Mouse (Mus musculus) liver, embryonic 15.5 days (tissue): ENCODE results near the gene Farsb. TPM values are rescaled to one million over a fixed set of nuclear protein-coding genes. Genes with fewer than 3 reads are reported as not detected.

Experiments
- ATAC-seq: fragments of 200-750 bp; cut with Nextera tagmentation; 2 replicates; pipeline ENCODE4 v1.8.0; 2017; ENCODE audit warnings: moderate number of reproducible peaks, mild to moderate bottlenecking, moderate library complexity; ENCODE audit not compliant: insufficient read depth
- H3K27ac ChIP-seq: fragments of 300-500 bp; sonication (generic); replicated peaks from 2 replicates; pipeline ENCODE4 v1.5.1; 2015; ENCODE audit warnings: mild to moderate bottlenecking, inconsistent platforms
- H3K27me3 ChIP-seq: fragments of 300-500 bp; sonication (generic); 2 replicates; pipeline ENCODE4 v1.6.1; 2015; ENCODE audit warnings: mild to moderate bottlenecking, inconsistent platforms
- H3K36me3 ChIP-seq: fragments of 300-500 bp; sonication (generic); replicated peaks from 2 replicates; pipeline ENCODE4 v1.6.1; 2015; ENCODE audit warnings: moderate library complexity, mild to moderate bottlenecking, inconsistent platforms
- H3K4me1 ChIP-seq: fragments of 300-500 bp; sonication (generic); replicated peaks from 2 replicates; pipeline ENCODE4 v1.6.1; 2015; ENCODE audit warnings: inconsistent platforms
- H3K4me2 ChIP-seq: fragments of 300-500 bp; sonication (generic); 2 replicates; pipeline ENCODE4 v1.6.1; 2015; ENCODE audit warnings: moderate library complexity, mild to moderate bottlenecking, inconsistent platforms
- H3K4me3 ChIP-seq: fragments of 300-500 bp; sonication (generic); replicated peaks from 2 replicates; pipeline ENCODE4 v1.5.1; 2015; ENCODE audit warnings: mild to moderate bottlenecking, inconsistent platforms
- H3K9ac ChIP-seq: fragments of 300-500 bp; sonication (generic); 2 replicates; pipeline ENCODE4 v1.6.1; 2015; ENCODE audit warnings: moderate library complexity, mild to moderate bottlenecking, inconsistent platforms
- H3K9me3 ChIP-seq: fragments of 300-500 bp; sonication (generic); replicated peaks from 2 replicates; pipeline ENCODE4 v1.6.1; 2016; ENCODE audit warnings: inconsistent platforms
- WGBS: fragments of 180-500 bp; shearing (Covaris S2); methylation state at CpG from one replicate; pipeline ENCODE4 v1.1.7; 2015; ENCODE audit warnings: mixed read lengths; ENCODE audit not compliant: insufficient replicate concordance; 5-methylcytosine and 5-hydroxymethylcytosine counted together
- polyA plus RNA-seq: library from polyadenylated mRNA; unstranded; fragments of >200 nt; fragmentation: Nextera tagmentation; extraction: Ambion mirVana; gene quantifications from 2 replicates; pipeline ENCODE4 v1.2.1, GENCODE M21; 2015

Gene Farsb
- polyA plus RNA-seq, 1 experiment from 2014 or later: 91.0 TPM

DNA sequence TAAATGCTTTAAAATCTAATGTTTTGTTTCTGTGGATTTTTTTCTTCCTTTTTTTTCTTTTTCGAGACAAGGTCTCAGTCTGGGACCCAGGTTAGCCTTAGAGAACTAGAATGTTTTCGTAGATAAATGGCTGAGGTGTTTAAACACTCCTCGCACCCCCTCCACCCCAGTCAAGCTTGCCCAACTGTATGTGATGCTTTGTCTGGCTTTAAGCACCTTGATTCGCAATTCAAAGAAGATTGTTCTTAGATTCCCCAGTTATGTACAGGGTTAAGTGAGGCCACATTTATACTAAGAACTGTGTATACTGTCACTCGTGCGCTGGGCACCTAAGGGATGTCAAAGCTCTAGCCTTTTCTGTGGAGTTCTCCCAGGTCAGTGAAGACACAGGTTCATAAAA is 68.4 kb downstream of the Farsb start:
- ATAC-seq: no peak
- H3K36me3 ChIP-seq: peaks cover 42% of the 10 kb centered on the region

DNA sequence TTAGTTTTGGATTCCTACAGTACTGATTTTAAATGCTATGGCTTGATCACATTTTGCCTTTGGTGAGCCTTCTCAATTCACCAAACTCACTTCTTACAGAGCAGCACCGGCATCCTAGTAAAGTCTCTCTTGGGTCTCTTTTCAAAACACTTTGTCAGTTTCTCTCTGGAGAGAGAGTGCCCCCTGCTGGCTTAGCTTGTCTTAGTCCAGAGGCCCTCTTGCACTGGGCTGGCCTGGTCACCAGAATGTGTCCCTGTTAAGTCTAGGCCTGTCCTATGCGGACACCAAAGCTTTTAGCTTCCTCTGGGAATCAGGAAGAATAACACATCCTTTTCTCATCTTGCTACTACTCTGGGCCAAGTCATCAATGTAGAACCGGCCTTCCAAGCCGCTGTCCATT is 69.1 kb downstream of the Farsb start:
- H3K4me1 ChIP-seq: no peaks in the 10 kb centered on the region
- H3K4me3 ChIP-seq: no peak overlapping the region
- no peaks in the 10 kb centered on the region for H3K9me3 ChIP-seq
- H3K4me2 ChIP-seq: no peak overlapping the region
- H3K36me3 ChIP-seq: peaks cover 36% of the 10 kb centered on the region
- 70% methylated on average over 4 of the region's 4 CpGs for whole genome bisulfite sequencing
- no peak for ATAC-seq
- no peaks in the 10 kb centered on the region for H3K27me3 ChIP-seq
- no peak overlapping the region for H3K27ac ChIP-seq
- no peak overlapping the region for H3K9ac ChIP-seq

More for the DNA sequence above, 68.4 kb downstream of the Farsb start:
- H3K4me2 ChIP-seq: no peak overlapping the region
- no peaks in the 10 kb centered on the region for H3K27me3 ChIP-seq
- no peak overlapping the region for H3K4me3 ChIP-seq
- no peak overlapping the region for H3K9ac ChIP-seq
- WGBS: 79% methylated on average over 6 of the region's 6 CpGs
- H3K9me3 ChIP-seq: no peaks in the 10 kb centered on the region
- H3K27ac ChIP-seq: no peak overlapping the region
- H3K4me1 ChIP-seq: 0 out of 2 replicates have a peak, but pooled peaks cover 4% of the 10 kb centered on the region

DNA sequence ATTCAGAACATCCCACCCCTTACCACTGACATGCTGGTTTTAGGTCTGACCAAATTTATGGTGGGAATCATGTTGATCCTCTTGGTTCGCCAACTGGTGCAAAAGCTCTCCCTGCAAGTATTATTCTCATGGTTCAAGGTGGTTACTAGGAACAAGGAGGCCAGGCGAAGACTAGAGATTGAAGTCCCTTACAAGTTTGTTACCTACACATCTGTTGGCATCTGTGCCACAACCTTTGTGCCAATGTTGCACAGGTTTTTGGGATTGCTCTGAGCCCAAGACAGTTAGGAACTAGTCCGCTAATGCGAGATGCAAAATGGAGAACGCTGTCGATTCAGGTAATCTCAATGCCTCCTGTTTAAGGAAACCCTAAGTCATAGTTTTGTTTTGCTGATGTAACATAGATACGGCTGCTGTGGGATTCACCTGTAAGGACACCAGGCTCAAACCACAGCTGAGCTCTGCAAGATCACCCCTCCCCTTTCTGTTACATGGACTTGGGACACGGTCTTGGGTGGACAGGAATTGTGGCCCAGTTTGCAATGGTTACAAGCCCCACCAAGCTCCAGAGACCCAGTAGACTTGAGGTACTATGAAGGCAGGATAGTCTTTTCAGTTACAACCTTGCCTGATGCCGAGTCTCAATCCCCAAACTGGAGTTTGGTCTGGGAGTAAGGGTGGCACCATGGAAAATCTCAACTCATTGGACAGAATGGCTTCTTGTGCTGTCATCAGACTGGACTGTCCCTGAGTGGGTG is 71.4 kb downstream of the Farsb start:
- Histone ChIP-seq H3K9ac (no peak overlapping the region), H3K36me3 (peaks cover 24% of the 10 kb centered on the region; the same call in 1 of the 2 replicates), H3K27ac (no peak overlapping the region), H3K4me1 (peaks cover 4% of the 10 kb centered on the region), H3K4me2 (no peak overlapping the region), H3K27me3 (no peaks in the 10 kb centered on the region), H3K4me3 (no peak overlapping the region), H3K9me3 (no peaks in the 10 kb centered on the region)
- WGBS: 81% methylated on average over 9 of the region's 9 CpGs
- no peak for ATAC-seq

DNA sequence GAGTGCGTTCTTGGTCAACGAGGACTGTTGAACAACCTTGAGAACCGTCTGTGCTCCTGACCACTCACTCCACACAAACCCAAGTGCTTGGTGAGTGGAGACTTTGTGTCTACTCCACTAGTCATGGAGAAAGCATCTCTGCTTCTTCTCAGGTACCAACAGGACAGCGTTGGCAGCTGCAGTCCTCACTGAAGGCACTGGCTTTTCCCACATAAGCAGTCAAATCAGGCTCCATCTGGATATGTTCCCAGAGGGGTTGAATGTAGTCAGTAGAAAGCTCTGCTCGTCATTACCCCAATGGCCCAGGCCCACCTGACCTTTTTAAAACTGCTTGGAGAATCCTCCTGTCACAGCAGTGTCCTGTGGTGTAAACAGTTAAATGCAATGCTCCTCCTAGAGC is 74.3 kb downstream of the Farsb start:
- 73% methylated on average over 5 of the region's 5 CpGs for WGBS
- no peak for ATAC-seq
- no peak overlapping the region for H3K4me3 ChIP-seq
- H3K27ac ChIP-seq: no peak overlapping the region
- no peaks in the 10 kb centered on the region for H3K27me3 ChIP-seq
- H3K9me3 ChIP-seq: no peaks in the 10 kb centered on the region
- H3K36me3 ChIP-seq: 0 out of 2 replicates have a peak, but pooled peaks cover 3% of the 10 kb centered on the region
- H3K9ac ChIP-seq: no peak overlapping the region
- H3K4me2 ChIP-seq: no peak overlapping the region
- peaks cover 5% of the 10 kb centered on the region for H3K4me1 ChIP-seq

DNA sequence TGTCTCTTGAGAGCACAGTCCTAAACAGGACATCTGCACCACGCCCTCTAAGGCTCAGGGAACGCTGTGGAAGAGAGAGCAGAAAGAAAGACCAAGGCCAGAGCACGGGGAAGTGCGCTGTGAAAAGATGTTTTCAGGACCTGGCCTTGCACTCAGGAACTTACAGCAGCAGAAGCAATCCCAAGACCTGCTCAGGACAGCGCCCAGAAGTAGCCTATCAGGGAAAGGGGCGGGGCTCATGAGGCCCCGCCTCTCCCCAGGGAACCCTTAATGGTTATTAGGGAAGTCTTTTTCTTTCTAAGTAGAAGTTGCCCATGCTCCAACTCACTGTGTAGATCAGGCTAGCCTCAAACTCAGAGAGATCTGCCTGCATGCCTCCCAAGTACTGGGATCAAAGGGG is 76.0 kb downstream of the Farsb start:
- H3K27ac ChIP-seq: no peak overlapping the region
- H3K9ac ChIP-seq: no peak overlapping the region
- H3K4me3 ChIP-seq: no peak overlapping the region
- no peaks in the 10 kb centered on the region for H3K9me3 ChIP-seq
- H3K4me1 ChIP-seq: peaks cover 5% of the 10 kb centered on the region
- WGBS: 28% methylated on average over 7 of the region's 7 CpGs
- H3K27me3 ChIP-seq: no peaks in the 10 kb centered on the region
- H3K36me3 ChIP-seq: no peaks in the 10 kb centered on the region
- ATAC-seq: no peak
- no peak overlapping the region for H3K4me2 ChIP-seq

DNA sequence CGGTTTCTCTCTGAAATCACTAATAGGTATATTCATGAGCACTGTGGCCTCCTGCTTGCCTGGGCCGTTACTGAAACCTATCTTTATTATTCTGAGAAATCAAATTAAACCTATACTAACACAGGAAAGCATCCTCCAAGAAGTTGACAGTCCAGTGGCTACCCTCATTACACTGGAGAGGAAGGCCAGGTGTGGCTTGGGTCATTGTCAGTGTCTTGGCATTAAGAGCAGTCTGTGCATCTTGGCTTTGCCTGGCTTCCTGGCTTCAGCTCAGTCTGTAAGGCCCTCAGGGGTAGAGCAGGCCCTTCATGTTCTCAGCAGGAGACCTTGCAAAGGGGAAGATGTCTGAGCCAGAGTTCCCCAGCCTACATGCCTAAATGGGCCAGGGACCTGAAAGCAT is 79.3 kb downstream of the Farsb start:
- ATAC-seq: no peak
- Histone ChIP-seq H3K27ac (no peak overlapping the region), H3K36me3 (no peaks in the 10 kb centered on the region), H3K9me3 (no peaks in the 10 kb centered on the region), H3K4me3 (no peak overlapping the region), H3K4me1 (peaks cover 5% of the 10 kb centered on the region), H3K9ac (no peak overlapping the region), H3K4me2 (no peak overlapping the region), H3K27me3 (no peaks in the 10 kb centered on the region)
- 65% methylated on average over 2 of the region's 2 CpGs for WGBS

DNA sequence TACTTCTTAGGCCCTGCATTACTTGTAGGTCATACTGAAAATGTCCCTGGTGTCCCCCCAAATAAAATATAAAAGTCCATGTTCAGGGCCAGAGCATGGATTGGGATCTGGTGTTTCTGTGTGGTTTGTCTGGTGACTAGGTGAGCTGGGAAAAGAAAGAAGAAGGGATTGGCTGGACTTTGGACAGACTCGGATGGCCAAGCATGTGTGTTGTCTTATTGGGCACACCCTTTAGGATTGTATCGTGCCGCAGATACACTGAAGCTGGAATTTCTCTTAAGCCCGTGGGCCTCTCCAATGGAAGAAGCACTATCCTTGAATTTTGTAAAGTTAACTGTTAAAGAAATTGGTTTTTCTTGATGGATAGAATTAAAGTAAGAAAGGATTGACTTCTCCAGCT is 87.3 kb downstream of the Farsb start:
- Histone ChIP-seq H3K36me3 (no peaks in the 10 kb centered on the region), H3K4me3 (no peak overlapping the region), H3K9me3 (no peaks in the 10 kb centered on the region), H3K9ac (no peak overlapping the region), H3K27ac (no peak overlapping the region), H3K4me2 (no peak overlapping the region), H3K4me1 (no peaks in the 10 kb centered on the region), H3K27me3 (no peaks in the 10 kb centered on the region)
- no peak for ATAC-seq
- WGBS: 68% methylated on average over 4 of the region's 4 CpGs

DNA sequence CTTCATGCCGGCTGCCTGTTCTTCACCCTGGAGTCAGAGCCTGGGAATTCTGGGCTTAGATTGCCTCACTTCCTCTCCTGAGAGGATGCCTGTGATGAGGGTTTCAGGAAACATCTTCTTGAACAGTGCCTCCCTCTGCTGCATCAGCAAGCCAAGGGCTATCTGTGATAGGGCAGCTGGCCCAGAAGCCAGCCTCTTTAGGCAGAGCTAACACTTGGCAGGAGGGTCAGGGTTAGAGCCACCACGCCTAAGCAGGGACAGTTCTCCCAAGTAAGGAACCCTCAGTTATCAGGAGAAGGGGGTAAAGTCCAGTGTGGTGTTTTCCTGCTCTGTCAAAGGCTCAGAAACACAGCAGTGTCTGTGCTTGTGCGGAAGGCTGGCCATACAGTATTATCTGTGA is 88.9 kb downstream of the Farsb start:
- no peak overlapping the region for H3K27ac ChIP-seq
- H3K9me3 ChIP-seq: no peaks in the 10 kb centered on the region
- no peak for ATAC-seq
- no peaks in the 10 kb centered on the region for H3K36me3 ChIP-seq
- H3K27me3 ChIP-seq: no peaks in the 10 kb centered on the region
- 42% methylated on average over 3 of the region's 3 CpGs for WGBS
- no peak overlapping the region for H3K4me3 ChIP-seq
- no peak overlapping the region for H3K9ac ChIP-seq
- H3K4me2 ChIP-seq: no peak overlapping the region
- no peaks in the 10 kb centered on the region for H3K4me1 ChIP-seq

DNA sequence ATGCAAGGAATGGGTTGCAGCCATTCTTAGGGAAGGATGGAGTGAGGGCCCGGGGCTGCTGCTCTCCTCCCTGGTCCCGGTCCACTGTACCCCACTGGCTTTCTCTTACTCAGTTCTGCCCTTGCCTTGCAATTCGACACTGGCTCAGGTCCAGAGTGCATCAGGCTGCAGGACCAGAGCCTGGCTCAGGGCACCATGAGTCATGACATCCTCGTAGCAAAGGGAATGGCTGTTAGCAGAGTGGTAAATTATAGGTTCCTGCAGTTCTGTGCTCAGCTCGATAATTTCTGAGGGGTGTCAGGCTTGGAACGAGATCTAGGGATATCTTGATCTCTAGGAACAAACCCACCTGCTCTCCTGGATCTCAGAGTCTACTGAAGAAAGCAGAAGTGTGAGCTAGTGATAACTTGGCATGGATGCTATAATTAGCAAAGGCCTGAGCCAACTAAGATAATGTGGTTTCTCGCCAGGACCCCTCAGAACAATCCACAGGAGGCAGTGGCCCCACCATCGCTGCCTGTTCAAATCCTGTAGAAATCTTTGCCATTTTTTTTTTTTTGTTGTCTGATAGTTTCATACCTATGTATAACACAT is 92.3 kb downstream of the Farsb start:
- H3K4me2 ChIP-seq: no peak overlapping the region
- no peaks in the 10 kb centered on the region for H3K9me3 ChIP-seq
- ATAC-seq: no peak
- WGBS: 27% methylated on average over 8 of the region's 8 CpGs
- no peaks in the 10 kb centered on the region for H3K27me3 ChIP-seq
- H3K4me1 ChIP-seq: no peaks in the 10 kb centered on the region
- H3K36me3 ChIP-seq: no peaks in the 10 kb centered on the region
- no peak overlapping the region for H3K27ac ChIP-seq
- H3K9ac ChIP-seq: no peak overlapping the region
- no peak overlapping the region for H3K4me3 ChIP-seq

DNA sequence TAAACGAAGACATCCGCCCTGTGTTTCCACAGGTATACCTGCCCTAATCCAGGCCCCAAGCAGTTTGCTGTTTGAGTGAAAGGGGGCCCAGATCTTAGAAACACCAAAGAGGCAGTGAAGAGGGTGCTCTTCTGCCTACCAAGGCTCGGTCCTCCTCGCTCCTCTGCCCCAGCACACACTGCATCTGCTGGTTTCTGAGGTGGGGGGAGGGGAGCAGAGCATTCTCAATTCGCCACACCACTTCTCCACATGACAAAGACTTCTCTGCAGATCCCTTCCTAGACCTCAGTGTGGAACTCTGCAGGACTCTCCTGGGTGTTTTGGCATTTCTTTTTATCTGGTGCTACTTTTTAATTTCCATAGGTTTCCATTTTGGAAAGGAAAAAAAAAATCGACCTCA is 93.0 kb downstream of the Farsb start:
- no peak overlapping the region for H3K9ac ChIP-seq
- H3K36me3 ChIP-seq: no peaks in the 10 kb centered on the region
- ATAC-seq: no peak
- no peak overlapping the region for H3K4me2 ChIP-seq
- H3K27me3 ChIP-seq: no peaks in the 10 kb centered on the region
- no peaks in the 10 kb centered on the region for H3K4me1 ChIP-seq
- H3K27ac ChIP-seq: no peak overlapping the region
- no peaks in the 10 kb centered on the region for H3K9me3 ChIP-seq
- 40% methylated on average over 6 of the region's 6 CpGs for WGBS
- H3K4me3 ChIP-seq: no peak overlapping the region

DNA sequence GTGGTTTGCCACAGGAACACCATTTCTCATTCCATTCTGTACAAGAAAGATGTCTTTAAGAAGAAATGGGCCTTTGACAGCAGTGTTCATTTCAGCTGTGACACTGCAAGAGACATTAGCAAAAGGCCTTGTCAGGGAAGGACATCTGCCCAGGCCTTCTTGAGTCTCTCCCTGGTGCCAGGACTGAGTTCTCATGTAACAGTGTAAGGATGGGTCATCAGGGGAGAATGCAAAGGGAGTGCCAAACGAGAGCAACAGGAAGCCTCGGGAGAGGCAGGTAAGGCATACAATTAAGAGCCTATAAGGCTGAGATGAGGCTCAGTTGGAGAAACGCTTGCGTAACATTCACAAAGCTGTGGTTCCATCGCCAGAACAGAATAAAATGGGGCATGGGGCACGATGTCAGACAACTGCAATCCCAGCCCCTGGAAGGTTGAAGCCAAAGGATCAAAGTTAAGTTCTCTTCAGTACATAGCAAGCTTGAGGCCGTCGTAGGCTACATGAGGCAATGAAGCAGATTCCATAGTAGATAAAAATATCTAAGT is 93.4 kb downstream of the Farsb start:
- WGBS: 50% methylated on average over 8 of the region's 8 CpGs

More for the DNA sequence above, 93.4 kb downstream of the Farsb start:
- Histone ChIP-seq H3K4me2 (no peak overlapping the region), H3K4me1 (no peaks in the 10 kb centered on the region), H3K4me3 (no peak overlapping the region), H3K27me3 (no peaks in the 10 kb centered on the region), H3K9me3 (no peaks in the 10 kb centered on the region), H3K9ac (no peak overlapping the region), H3K36me3 (no peaks in the 10 kb centered on the region), H3K27ac (no peak overlapping the region)
- ATAC-seq: no peak
